Mouse (Mus musculus) neural tube, embryonic 12.5 days (tissue): ENCODE data around the gene Upf3a. TPM values are rescaled to one million over a fixed set of nuclear protein-coding genes. Genes with fewer than 3 reads are reported as not detected.
"Not testable (repeated sequence)": the region's sequence is repeated elsewhere in the genome, so short reads cannot be mapped to it uniquely, and the experiment has no call there.

Experiments used
- ATAC-seq: fragments of 200-750 bp; cut with Nextera tagmentation; 2 replicates; pipeline ENCODE4 v1.8.0; 2017; ENCODE audit warnings: low read depth, mild to moderate bottlenecking, moderate TSS enrichment, moderate library complexity; ENCODE audit not compliant: low FRiP score
- H3K27ac ChIP-seq: fragments of 300-500 bp; sonication (generic); 2 replicates; pipeline ENCODE4 v1.5.1; 2016
- H3K27me3 ChIP-seq: fragments of 300-500 bp; sonication (generic); replicated peaks from 2 replicates; pipeline ENCODE4 v1.6.1; 2016; ENCODE audit warnings: mild to moderate bottlenecking
- H3K36me3 ChIP-seq: fragments of 300-500 bp; sonication (generic); 2 replicates; pipeline ENCODE4 v1.6.1; 2016; ENCODE audit warnings: mild to moderate bottlenecking
- H3K4me1 ChIP-seq: fragments of 300-500 bp; sonication (generic); 2 replicates; pipeline ENCODE4 v1.6.1; 2016
- H3K4me2 ChIP-seq: fragments of 300-500 bp; sonication (generic); replicated peaks from 2 replicates; pipeline ENCODE4 v1.6.1; 2016; ENCODE audit warnings: mild to moderate bottlenecking
- H3K4me3 ChIP-seq: fragments of 300-500 bp; sonication (generic); 2 replicates; pipeline ENCODE4 v1.5.1; 2016
- H3K9ac ChIP-seq: fragments of 300-500 bp; sonication (generic); 2 replicates; pipeline ENCODE4 v1.6.1; 2016; ENCODE audit warnings: mild to moderate bottlenecking
- H3K9me3 ChIP-seq: fragments of 300-500 bp; sonication (generic); 2 replicates; pipeline ENCODE4 v1.6.1; 2016; ENCODE audit warnings: mild to moderate bottlenecking
- WGBS: fragments of 180-500 bp; shearing (Covaris S2); methylation state at CpG from one replicate; pipeline ENCODE4 v1.1.7; 2016; 5-methylcytosine and 5-hydroxymethylcytosine counted together
- polyA plus RNA-seq: library from polyadenylated mRNA; unstranded; fragments of >200 nt; fragmentation: Nextera tagmentation; extraction: Ambion mirVana; gene quantifications from 2 replicates; pipeline ENCODE4 v1.2.1, GENCODE M21; 2016

Gene Upf3a
- polyA plus RNA-seq, 1 experiment from 2014 or later: 41.0 TPM

- peak; percentile 96 for ATAC-seq
- WGBS: 1% methylated on average over 46 of the region's 47 CpGs
- H3K4me1 ChIP-seq: peaks cover 16% of the 10 kb centered on the region
- peaks cover 30% of the 10 kb centered on the region for H3K36me3 ChIP-seq
- H3K9me3 ChIP-seq: no peaks in the 10 kb centered on the region
- peak overlapping the region; percentile 74 for H3K4me2 ChIP-seq
- peak overlapping the region; percentile 54 for H3K4me3 ChIP-seq
- no peaks in the 10 kb centered on the region for H3K27me3 ChIP-seq
- H3K27ac ChIP-seq: peak overlapping the region; percentile 90
- peak overlapping the region; percentile 76 for H3K9ac ChIP-seq
These were observed 417 bp downstream of the Upf3a start for GRCm38 (mm10) chr8:13785764-13786299.

- Histone ChIP-seq H3K36me3 (peaks cover 37% of the 10 kb centered on the region), H3K4me3 (no peak overlapping the region), H3K27me3 (no peaks in the 10 kb centered on the region), H3K27ac (no peak overlapping the region), H3K9me3 (no peaks in the 10 kb centered on the region), H3K9ac (no peak overlapping the region), H3K4me2 (no peak overlapping the region), H3K4me1 (peaks cover 10% of the 10 kb centered on the region)
- 96% methylated on average over 8 of the region's 8 CpGs for WGBS
- ATAC-seq: no peak
These were observed 4.2 kb downstream of the Upf3a start for GRCm38 (mm10) chr8:13789606-13790005.

GRCm38 (mm10) chr8:13793097-13793745, 7.8 kb downstream of the Upf3a start:
- Histone ChIP-seq H3K9ac (no peak overlapping the region), H3K9me3 (no peaks in the 10 kb centered on the region), H3K4me1 (no peaks in the 10 kb centered on the region), H3K36me3 (peaks cover 66% of the 10 kb centered on the region), H3K4me3 (no peak overlapping the region), H3K27me3 (no peaks in the 10 kb centered on the region), H3K4me2 (no peak overlapping the region), H3K27ac (no peak overlapping the region)
- WGBS: 82% methylated on average over 8 of the region's 8 CpGs
- ATAC-seq: no peak

GRCm38 (mm10) chr8:13793746-13794101, 8.3 kb downstream of the Upf3a start:
- Histone ChIP-seq H3K27me3 (no peaks in the 10 kb centered on the region), H3K9ac (no peak overlapping the region), H3K9me3 (no peaks in the 10 kb centered on the region), H3K4me1 (no peaks in the 10 kb centered on the region), H3K36me3 (peaks cover 67% of the 10 kb centered on the region), H3K4me3 (no peak overlapping the region), H3K4me2 (no peak overlapping the region), H3K27ac (no peak overlapping the region)
- ATAC-seq: no peak
- 76% methylated on average over 11 of the region's 11 CpGs for WGBS

GRCm38 (mm10) chr8:13797676-13798075, 12.3 kb downstream of the Upf3a start:
- H3K27ac ChIP-seq: no peak overlapping the region
- WGBS: 95% methylated on average over 5 of the region's 5 CpGs
- H3K9me3 ChIP-seq: no peaks in the 10 kb centered on the region
- H3K9ac ChIP-seq: no peak overlapping the region
- H3K36me3 ChIP-seq: peaks cover 53% of the 10 kb centered on the region
- no peak overlapping the region for H3K4me3 ChIP-seq
- H3K4me1 ChIP-seq: no peaks in the 10 kb centered on the region
- H3K27me3 ChIP-seq: no peaks in the 10 kb centered on the region
- no peak overlapping the region for H3K4me2 ChIP-seq
- ATAC-seq: no peak

GRCm38 (mm10) chr8:13799566-13799965, 14.2 kb downstream of the Upf3a start:
- no peak for ATAC-seq
- Histone ChIP-seq H3K4me2 (no peak overlapping the region), H3K36me3 (peaks cover 39% of the 10 kb centered on the region), H3K27me3 (no peaks in the 10 kb centered on the region), H3K9me3 (no peaks in the 10 kb centered on the region), H3K4me3 (no peak overlapping the region), H3K9ac (no peak overlapping the region), H3K27ac (no peak overlapping the region), H3K4me1 (no peaks in the 10 kb centered on the region)
- 92% methylated on average over 5 of the region's 5 CpGs for WGBS

GRCm38 (mm10) chr8:13828598-13829172, 43.3 kb downstream of the Upf3a start:
- Histone ChIP-seq H3K9ac (no peak overlapping the region), H3K9me3 (no peaks in the 10 kb centered on the region), H3K4me2 (no peak overlapping the region), H3K36me3 (no peaks in the 10 kb centered on the region), H3K27me3 (no peaks in the 10 kb centered on the region), H3K27ac (no peak overlapping the region), H3K4me1 (no peaks in the 10 kb centered on the region), H3K4me3 (no peak overlapping the region)
- WGBS: 78% methylated on average over 7 of the region's 7 CpGs
- ATAC-seq: no peak

GRCm38 (mm10) chr8:13838289-13838688, 52.9 kb downstream of the Upf3a start, which contains the start of gene AF366264:
AF366264 (minus strand) TSS chr8:13838389.
- not testable (repeated sequence) for H3K9ac ChIP-seq, H3K4me1 ChIP-seq, H3K4me3 ChIP-seq, ATAC-seq, H3K27me3 ChIP-seq, H3K4me2 ChIP-seq, H3K9me3 ChIP-seq, H3K27ac ChIP-seq, H3K36me3 ChIP-seq
- 85% methylated on average over 5 of the region's 5 CpGs for WGBS

GRCm38 (mm10) chr8:13843286-13843685, 57.9 kb downstream of the Upf3a start:
- not testable (repeated sequence) for H3K4me2 ChIP-seq, H3K4me1 ChIP-seq, H3K36me3 ChIP-seq, H3K4me3 ChIP-seq, ATAC-seq, H3K27ac ChIP-seq, H3K9ac ChIP-seq, H3K9me3 ChIP-seq, H3K27me3 ChIP-seq
- WGBS: 81% methylated on average over 1 of the region's 1 CpGs

Other genes starting within 250 kb of the Upf3a start
- not detected in 2 replicates for gene 1700029H14Rik, start 223.2 kb upstream of the Upf3a start, polyA plus RNA-seq
- 29.1 and 30.4 TPM in 2 replicates for gene Rasa3, start 108.0 kb upstream of the Upf3a start, polyA plus RNA-seq
- 0.92 and 1.2 TPM in 2 replicates for gene Cfap97d2, start 79.7 kb upstream of the Upf3a start, polyA plus RNA-seq
- gene Cdc16, start 27.9 kb upstream of the Upf3a start, polyA plus RNA-seq: 202 and 221 TPM in 2 replicates
- not detected in 2 replicates for gene AF366264, start 52.8 kb downstream of the Upf3a start, polyA plus RNA-seq
- 47.1 and 49.0 TPM in 2 replicates for gene Champ1, start 84.0 kb downstream of the Upf3a start, polyA plus RNA-seq
- gene Coprs, start 104.7 kb downstream of the Upf3a start, polyA plus RNA-seq: 79.9 and 86.8 TPM in 2 replicates